Mouse (Mus musculus): Measurements from ENCODE around the gene Cables2. TPM values are rescaled to one million over a fixed set of nuclear protein-coding genes. Genes with fewer than 3 reads are reported as not detected.

Cables2 gene
- polyA plus RNA-seq, 1 experiment = 10.3 TPM

DNA sequence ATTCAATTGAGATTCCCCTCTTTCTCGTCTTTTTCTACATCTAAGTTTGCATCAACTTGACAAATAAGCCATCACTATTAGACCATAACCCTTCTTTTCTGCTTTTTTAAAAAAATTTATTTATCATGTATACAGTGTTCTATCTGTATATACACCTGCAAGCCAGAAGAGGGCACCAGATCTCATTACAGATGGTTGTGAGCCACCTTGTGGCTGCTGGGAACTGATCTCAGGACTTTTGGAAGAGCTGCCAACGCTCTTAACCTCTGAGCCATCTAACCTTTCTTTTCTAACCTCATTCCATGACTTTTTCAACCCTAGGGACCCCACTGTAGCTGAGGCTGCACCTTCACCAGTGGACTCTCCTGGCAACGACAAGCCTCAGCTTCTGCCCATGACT lies 61.0 kb downstream of the Cables2 start:
- Histone ChIP-seq H3K4me3 (ENCODE audit: insufficient read depth, low read length) (no peak overlapping the region), H3K4me1 (ENCODE audit: control insufficient read depth, insufficient read depth, low read length) (peaks cover 7% of the 10 kb centered on the region; the same call in 1 of the 2 replicates), H3K27ac (ENCODE audit: insufficient read depth, low read depth, low read length) (no peak overlapping the region)
- no peak for TF ChIP-seq CTCF (IDR thresholded peaks at IDR 0.05; ENCODE audit: low read depth, low read length)
- TF ChIP-seq POLR2A (IDR thresholded peaks at IDR 0.05; ENCODE audit: borderline replicate concordance, low read depth, low read length) = no peak

- H3K4me3 ChIP-seq (ENCODE audit: insufficient read depth, low read length) = no peak overlapping the region
- TF ChIP-seq CTCF (IDR thresholded peaks at IDR 0.05; ENCODE audit: low read depth, low read length) (no peak), POLR2A (IDR thresholded peaks at IDR 0.05; ENCODE audit: borderline replicate concordance, low read depth, low read length) (no peak)
- H3K4me1 ChIP-seq (ENCODE audit: control insufficient read depth, insufficient read depth, low read length) = peaks cover 4% of the 10 kb centered on the region; the same call in 1 of the 2 replicates
- H3K27ac ChIP-seq (ENCODE audit: insufficient read depth, low read depth, low read length) = no peak overlapping the region
Observed at GRCm38 (mm10) chr2:180208976-180209375, 64.3 kb downstream of the Cables2 start.

Other genes starting within 250 kb of the Cables2 start
- gene Lsm14b, start 248.5 kb downstream of the Cables2 start, polyA plus RNA-seq (2012; ENCODE audit: insufficient read depth, insufficient read length, missing spikeins) = 26.2 and 30.9 TPM in 2 replicates
- gene Psma7, start 231.1 kb downstream of the Cables2 start, polyA plus RNA-seq (2012; ENCODE audit: insufficient read depth, insufficient read length, missing spikeins) = 150 and 155 TPM in 2 replicates
- 4.0 and 5.7 TPM in 2 replicates for gene Ss18l1, start 231.0 kb downstream of the Cables2 start, polyA plus RNA-seq (2012; ENCODE audit: insufficient read depth, insufficient read length, missing spikeins)
- 10.3 and 11.7 TPM in 2 replicates for gene Mtg2, start 202.9 kb downstream of the Cables2 start, polyA plus RNA-seq (2012; ENCODE audit: insufficient read depth, insufficient read length, missing spikeins)
- gene Hrh3, start 169.0 kb downstream of the Cables2 start, polyA plus RNA-seq (2012; ENCODE audit: insufficient read depth, insufficient read length, missing spikeins) = not detected in 2 replicates
- gene Osbpl2, start 154.2 kb downstream of the Cables2 start, polyA plus RNA-seq (2012; ENCODE audit: insufficient read depth, insufficient read length, missing spikeins) = 21.3 and 25.0 TPM in 2 replicates
- 62.1 and 71.4 TPM in 2 replicates for gene Adrm1, start 102.0 kb downstream of the Cables2 start, polyA plus RNA-seq (2012; ENCODE audit: insufficient read depth, insufficient read length, missing spikeins)
- gene Lama5, start 47.6 kb downstream of the Cables2 start, polyA plus RNA-seq (2012; ENCODE audit: insufficient read depth, insufficient read length, missing spikeins) = 0.12 and 0.45 TPM in 2 replicates
- gene Rps21, start 16.1 kb downstream of the Cables2 start, polyA plus RNA-seq (2012; ENCODE audit: insufficient read depth, insufficient read length, missing spikeins) = 1,564 and 1,592 TPM in 2 replicates
- gene Rbbp8nl, start 16.4 kb upstream of the Cables2 start, polyA plus RNA-seq (2012; ENCODE audit: insufficient read depth, insufficient read length, missing spikeins) = not detected in 2 replicates
- not detected in 2 replicates for gene Gata5, start 61.2 kb upstream of the Cables2 start, polyA plus RNA-seq (2012; ENCODE audit: insufficient read depth, insufficient read length, missing spikeins)
- gene Slco4a1, start 182.7 kb upstream of the Cables2 start, polyA plus RNA-seq (2012; ENCODE audit: insufficient read depth, insufficient read length, missing spikeins) = 35.7 and 36.4 TPM in 2 replicates
- not detected in 2 replicates for gene Ntsr1, start 226.5 kb upstream of the Cables2 start, polyA plus RNA-seq (2012; ENCODE audit: insufficient read depth, insufficient read length, missing spikeins)